Mouse (Mus musculus) kidney, postnatal 0 days (tissue): ENCODE data around the gene Fgfr2. TPM values are rescaled to one million over a fixed set of nuclear protein-coding genes. Genes with fewer than 3 reads are reported as not detected.

Source experiments
- ATAC-seq: fragments of 200-750 bp; cut with Nextera tagmentation; replicated peaks from 2 replicates; pipeline ENCODE4 v1.8.0; 2017; ENCODE audit warnings: low read depth, moderate number of reproducible peaks, moderate TSS enrichment, moderate library complexity; ENCODE audit not compliant: low FRiP score
- DNase-seq: peaks from one replicate; pipeline ENCODE4 v3.0.0-alpha.2; 2016; ENCODE audit warnings: low spot score
- H3K27ac ChIP-seq: fragments of 300-500 bp; sonication (generic); 2 replicates; pipeline ENCODE4 v1.5.1; 2014; ENCODE audit warnings: mild to moderate bottlenecking
- H3K27me3 ChIP-seq: fragments of 300-500 bp; sonication (generic); 2 replicates; pipeline ENCODE4 v1.6.1; 2014; ENCODE audit warnings: low read length, mixed read lengths; ENCODE audit not compliant: insufficient read depth
- H3K36me3 ChIP-seq: fragments of 300-500 bp; sonication (generic); 2 replicates; pipeline ENCODE4 v1.6.1; 2014; ENCODE audit warnings: low read length, mixed read lengths; ENCODE audit not compliant: insufficient read depth
- H3K4me1 ChIP-seq: fragments of 300-500 bp; sonication (generic); replicated peaks from 2 replicates; pipeline ENCODE4 v1.6.1; 2014; ENCODE audit warnings: antibody characterized with exemption, low read length, mixed read lengths; ENCODE audit not compliant: insufficient read depth
- H3K4me2 ChIP-seq: fragments of 300-500 bp; sonication (generic); 2 replicates; pipeline ENCODE4 v1.6.1; 2014; ENCODE audit warnings: mild to moderate bottlenecking, low read length, moderate library complexity, mixed read lengths
- H3K4me3 ChIP-seq: fragments of 300-500 bp; sonication (generic); replicated peaks from 2 replicates; pipeline ENCODE4 v1.5.1; 2014; ENCODE audit warnings: low read depth, low read length
- H3K9ac ChIP-seq: fragments of 300-500 bp; sonication (generic); 2 replicates; pipeline ENCODE4 v1.6.1; 2014; ENCODE audit warnings: low read depth, low read length
- H3K9me3 ChIP-seq: fragments of 300-500 bp; sonication (generic); replicated peaks from 2 replicates; pipeline ENCODE4 v1.6.1; 2016; ENCODE audit warnings: low read length, inconsistent platforms, mixed read lengths
- CTCF ChIP-seq: IDR thresholded peaks from 2 replicates; pipeline ENCODE4 v1.5.1; 2016; ENCODE audit warnings: antibody characterized with exemption, low read depth, mild to moderate bottlenecking, moderate library complexity
- WGBS: fragments of 180-500 bp; shearing (Covaris S2); extraction: QIAGEN DNeasy Blood & Tissue Kit; methylation state at CpG from one replicate; pipeline ENCODE4 v1.1.7; 2014; 5-methylcytosine and 5-hydroxymethylcytosine counted together
- polyA plus RNA-seq: library from polyadenylated mRNA; unstranded; fragments of >200 nt; fragmentation: Nextera tagmentation; extraction: Ambion mirVana; gene quantifications from 2 replicates; pipeline ENCODE4 v1.2.1, GENCODE M21; 2015

Fgfr2 gene
- polyA plus RNA-seq, 1 experiment from 2014 or later = 79.8 TPM

DNA sequence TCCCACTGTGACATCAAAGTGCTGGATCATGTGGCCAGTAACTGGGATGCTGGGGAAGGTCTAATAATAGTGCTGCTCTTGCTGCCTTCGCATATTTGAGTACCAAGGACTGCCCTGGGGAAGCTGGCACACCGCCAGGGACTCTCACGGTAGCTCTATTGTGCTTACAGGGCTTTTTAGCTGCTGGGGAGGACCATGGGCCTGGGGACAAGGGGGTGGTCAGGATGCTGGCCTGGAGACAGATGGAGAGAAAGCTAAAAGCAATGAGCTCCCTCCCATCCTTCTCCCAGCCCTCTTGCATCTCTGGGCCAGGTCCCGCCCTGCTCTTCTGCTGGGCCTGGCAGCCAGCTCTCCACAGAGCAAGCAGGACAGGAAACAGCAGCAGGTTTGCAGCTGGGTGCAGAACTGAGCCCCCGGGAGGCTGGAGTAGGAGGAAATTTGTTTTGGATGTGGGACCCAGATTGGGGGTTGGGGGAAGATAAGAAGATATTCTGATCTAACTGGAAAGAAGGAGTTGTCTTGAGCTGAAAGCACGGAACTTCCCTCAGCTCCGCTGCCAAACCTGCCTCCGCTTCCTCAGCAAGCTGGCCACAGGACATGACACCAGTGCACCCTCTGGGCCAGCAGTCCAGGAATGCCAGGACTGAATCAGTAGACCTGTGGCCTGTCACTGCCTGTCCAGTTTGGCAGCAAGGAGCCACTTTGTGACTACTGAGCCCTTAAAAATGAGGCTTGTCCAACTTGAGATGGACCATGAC, 2803.2 kb downstream of the Fgfr2 start:
- Histone ChIP-seq H3K9me3 (no peaks in the 10 kb centered on the region), H3K9ac (no peak overlapping the region), H3K27me3 (no peaks in the 10 kb centered on the region), H3K4me1 (0 out of 2 replicates have a peak, but pooled peaks cover 11% of the 10 kb centered on the region), H3K36me3 (no peaks in the 10 kb centered on the region), H3K27ac (peak overlapping the region; percentile 57), H3K4me2 (no peak overlapping the region), H3K4me3 (no peak overlapping the region)
- peak; percentile 70 for DNase-seq
- TF ChIP-seq CTCF = no peak
- 34% methylated on average over 8 of the region's 8 CpGs for WGBS
- no peak for ATAC-seq

DNA sequence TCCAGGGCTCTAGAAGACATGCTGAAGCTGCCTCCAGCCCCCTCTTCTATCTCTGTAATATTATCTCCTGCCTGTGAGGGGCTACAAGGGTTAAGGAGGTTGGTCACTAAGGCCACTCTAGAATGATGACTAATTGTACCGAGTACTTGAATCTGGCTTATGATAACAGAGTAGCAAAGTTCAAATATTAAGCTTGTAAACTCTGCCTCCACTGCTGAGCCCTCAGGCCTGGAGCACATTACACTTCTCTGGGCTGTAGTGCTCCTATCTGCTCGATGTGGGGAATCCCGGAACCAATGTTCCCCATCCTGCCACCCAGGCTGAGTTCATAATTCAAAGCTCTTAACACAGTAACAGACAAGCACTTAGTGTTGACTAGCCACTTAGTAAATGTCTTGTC, 2806.9 kb downstream of the Fgfr2 start:
- no peak overlapping the region for H3K4me3 ChIP-seq
- H3K36me3 ChIP-seq = no peaks in the 10 kb centered on the region
- DNase-seq = no peak
- H3K27ac ChIP-seq = no peak overlapping the region
- no peak overlapping the region for H3K4me2 ChIP-seq
- 0 out of 2 replicates have a peak, but pooled peaks cover 7% of the 10 kb centered on the region for H3K4me1 ChIP-seq
- TF ChIP-seq CTCF = no peak
- H3K9ac ChIP-seq = no peak overlapping the region
- no peaks in the 10 kb centered on the region for H3K27me3 ChIP-seq
- no peak for ATAC-seq
- H3K9me3 ChIP-seq = no peaks in the 10 kb centered on the region
- WGBS = 61% methylated on average over 3 of the region's 3 CpGs

DNA sequence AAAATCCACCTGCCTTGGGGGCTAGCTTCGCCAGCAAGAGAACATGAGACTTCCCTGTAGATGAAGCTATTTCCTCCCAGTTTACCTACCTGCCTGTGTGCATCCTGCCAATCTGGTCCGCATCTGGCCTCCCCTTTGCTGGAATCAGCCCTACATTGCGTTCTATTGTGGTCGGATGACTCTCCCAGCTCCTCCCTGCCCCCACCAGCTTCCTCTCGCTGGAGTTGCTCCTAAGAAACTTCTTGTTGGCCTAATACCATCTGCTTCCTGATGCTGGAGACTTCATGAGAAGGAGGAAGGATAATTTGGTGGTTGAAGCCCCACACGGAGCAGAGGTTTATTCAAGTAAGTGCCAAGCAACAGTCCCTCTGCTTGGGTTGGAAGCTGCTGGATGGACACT, 2807.9 kb downstream of the Fgfr2 start:
- ATAC-seq (no peak), DNase-seq (no peak)
- Histone ChIP-seq H3K4me3 (no peak overlapping the region), H3K27me3 (no peaks in the 10 kb centered on the region), H3K9ac (no peak overlapping the region), H3K4me1 (0 out of 2 replicates have a peak, but pooled peaks cover 6% of the 10 kb centered on the region), H3K36me3 (no peaks in the 10 kb centered on the region), H3K4me2 (no peak overlapping the region), H3K27ac (no peak overlapping the region), H3K9me3 (no peaks in the 10 kb centered on the region)
- WGBS = 74% methylated on average over 6 of the region's 6 CpGs
- no peak for TF ChIP-seq CTCF

DNA sequence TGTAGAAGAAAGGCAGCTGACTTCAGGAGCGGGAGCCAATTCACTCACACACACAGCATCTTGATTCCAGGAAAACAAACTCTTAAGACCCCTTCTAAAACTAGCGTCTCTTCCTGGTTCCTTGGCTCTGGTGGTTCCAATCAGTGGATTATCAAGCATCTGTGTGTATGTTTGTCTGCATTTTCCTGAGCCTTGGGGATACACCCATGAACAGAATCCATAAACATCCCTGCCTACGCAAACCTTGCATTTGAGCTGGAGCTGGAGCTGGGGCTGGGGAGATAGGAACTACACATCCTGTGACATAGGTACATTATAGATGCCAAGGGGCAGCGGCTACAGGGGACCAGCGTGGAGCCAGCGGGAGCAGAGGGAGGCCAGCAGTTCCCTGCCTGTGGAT, 2808.5 kb downstream of the Fgfr2 start:
- Histone ChIP-seq H3K9me3 (no peaks in the 10 kb centered on the region), H3K4me2 (no peak overlapping the region), H3K9ac (no peak overlapping the region), H3K36me3 (no peaks in the 10 kb centered on the region), H3K4me1 (0 out of 2 replicates have a peak, but pooled peaks cover under 1% of the 10 kb centered on the region), H3K4me3 (no peak overlapping the region), H3K27me3 (no peaks in the 10 kb centered on the region), H3K27ac (no peak overlapping the region)
- ATAC-seq (no peak), DNase-seq (no peak)
- TF ChIP-seq CTCF = no peak
- WGBS = 90% methylated on average over 6 of the region's 6 CpGs

DNA sequence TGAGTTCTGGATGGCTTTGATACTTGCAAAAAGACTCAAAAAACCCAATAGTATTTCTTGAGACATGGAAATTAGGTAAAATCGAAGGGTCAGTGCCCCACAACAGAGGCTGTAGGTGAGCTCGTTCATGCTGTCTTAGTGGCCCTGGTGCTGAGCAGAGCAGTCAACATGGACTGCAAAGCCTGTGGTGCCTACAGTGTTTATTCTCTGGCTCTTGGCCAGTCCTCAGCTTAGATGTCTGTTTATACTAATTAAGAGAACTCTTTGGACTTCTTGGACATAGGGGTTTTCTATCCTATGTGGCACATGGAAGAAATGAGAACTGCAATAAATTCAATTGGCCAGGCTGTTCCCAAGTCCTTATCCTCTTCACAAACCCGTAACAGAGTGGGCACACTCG, 2811.8 kb downstream of the Fgfr2 start:
- no peaks in the 10 kb centered on the region for H3K36me3 ChIP-seq
- H3K27me3 ChIP-seq = no peaks in the 10 kb centered on the region
- no peak overlapping the region for H3K27ac ChIP-seq
- no peaks in the 10 kb centered on the region for H3K9me3 ChIP-seq
- H3K4me1 ChIP-seq = no peaks in the 10 kb centered on the region
- no peak overlapping the region for H3K9ac ChIP-seq
- 77% methylated on average over 4 of the region's 4 CpGs for WGBS
- DNase-seq = no peak
- no peak for ATAC-seq
- H3K4me2 ChIP-seq = no peak overlapping the region
- no peak overlapping the region for H3K4me3 ChIP-seq
- TF ChIP-seq CTCF = no peak

DNA sequence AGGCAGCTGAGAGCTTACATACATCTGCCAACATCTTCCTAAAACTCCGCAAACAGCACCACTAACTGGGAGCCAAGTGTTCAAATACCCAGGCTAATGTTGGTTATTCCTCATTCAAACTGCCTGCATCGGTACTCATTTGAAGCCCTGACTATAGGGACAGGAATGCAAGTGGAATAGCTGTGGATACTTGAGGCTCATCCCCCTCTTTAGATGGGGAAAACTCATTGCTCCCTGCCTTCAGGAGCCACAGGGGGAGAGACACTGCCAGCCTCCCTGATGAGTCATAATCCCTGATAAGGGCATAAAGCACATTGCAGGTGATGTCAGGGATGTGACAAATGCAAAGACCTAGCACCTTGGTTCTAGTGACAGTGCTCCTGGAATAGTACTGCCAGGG, 2814.0 kb downstream of the Fgfr2 start:
- no peaks in the 10 kb centered on the region for H3K4me1 ChIP-seq
- no peak for TF ChIP-seq CTCF
- 93% methylated on average over 2 of the region's 2 CpGs for WGBS
- no peaks in the 10 kb centered on the region for H3K36me3 ChIP-seq
- no peaks in the 10 kb centered on the region for H3K27me3 ChIP-seq
- H3K4me2 ChIP-seq = no peak overlapping the region
- no peak overlapping the region for H3K27ac ChIP-seq
- no peak for ATAC-seq
- no peak overlapping the region for H3K9ac ChIP-seq
- no peak for DNase-seq
- H3K9me3 ChIP-seq = no peaks in the 10 kb centered on the region
- no peak overlapping the region for H3K4me3 ChIP-seq

DNA sequence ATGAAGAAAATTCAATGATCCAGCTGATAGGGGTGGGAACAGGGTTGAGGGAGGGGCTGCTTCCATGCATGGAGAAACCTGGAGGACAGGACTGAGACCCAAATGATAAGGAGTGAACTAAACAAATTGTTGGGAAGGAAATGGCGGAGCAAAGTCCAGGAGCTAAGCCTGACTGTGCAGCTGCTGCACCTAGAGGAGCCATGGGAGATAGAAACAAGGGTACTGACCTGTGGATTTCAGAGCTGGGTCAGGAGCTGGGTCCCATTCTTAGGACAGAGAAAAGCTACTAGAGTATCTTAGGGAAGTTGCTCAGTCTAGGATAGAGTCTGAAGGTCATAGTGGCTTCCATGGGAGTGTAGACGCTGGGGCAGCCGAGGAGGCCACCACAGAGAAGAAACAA, 2816.1 kb downstream of the Fgfr2 start:
- Histone ChIP-seq H3K4me1 (no peaks in the 10 kb centered on the region), H3K4me3 (no peak overlapping the region), H3K27ac (no peak overlapping the region), H3K9ac (no peak overlapping the region), H3K4me2 (no peak overlapping the region), H3K9me3 (no peaks in the 10 kb centered on the region), H3K36me3 (no peaks in the 10 kb centered on the region), H3K27me3 (no peaks in the 10 kb centered on the region)
- no peak for ATAC-seq
- TF ChIP-seq CTCF = no peak
- 84% methylated on average over 3 of the region's 3 CpGs for WGBS
- DNase-seq = peak; percentile 44
